Mouse (Mus musculus) lung, postnatal 0 days (tissue): ENCODE data around the gene Acly. TPM values are rescaled to one million over a fixed set of nuclear protein-coding genes. Genes with fewer than 3 reads are reported as not detected.

Experiments
- ATAC-seq: fragments of 200-750 bp; cut with Nextera tagmentation; 2 replicates; pipeline ENCODE4 v1.8.0; 2017; ENCODE audit warnings: moderate library complexity
- DNase-seq: peaks from one replicate; pipeline ENCODE4 v3.0.0-alpha.2; 2016; ENCODE audit warnings: low spot score
- H3K27ac ChIP-seq: fragments of 300-500 bp; sonication (generic); 2 replicates; pipeline ENCODE4 v1.5.1; 2014; ENCODE audit warnings: antibody characterized with exemption, mild to moderate bottlenecking, low read length, mixed read lengths
- H3K27me3 ChIP-seq: fragments of 300-500 bp; sonication (generic); replicated peaks from 2 replicates; pipeline ENCODE4 v1.6.1; 2014; ENCODE audit warnings: low read length, mixed read lengths; ENCODE audit not compliant: insufficient read depth
- H3K36me3 ChIP-seq: fragments of 300-500 bp; sonication (generic); 2 replicates; pipeline ENCODE4 v1.6.1; 2014; ENCODE audit warnings: low read length, mixed read lengths; ENCODE audit not compliant: insufficient read depth
- H3K4me1 ChIP-seq: fragments of 300-500 bp; sonication (generic); 2 replicates; pipeline ENCODE4 v1.6.1; 2014; ENCODE audit warnings: antibody characterized with exemption, low read depth, low read length, mixed read lengths; ENCODE audit not compliant: insufficient read depth
- H3K4me2 ChIP-seq: fragments of 300-500 bp; sonication (generic); replicated peaks from 2 replicates; pipeline ENCODE4 v1.6.1; 2014; ENCODE audit warnings: low read depth, mild to moderate bottlenecking, low read length, moderate library complexity, mixed read lengths
- H3K4me3 ChIP-seq: fragments of 300-500 bp; sonication (generic); 2 replicates; pipeline ENCODE4 v1.5.1; 2014; ENCODE audit warnings: low read depth, low read length
- H3K9ac ChIP-seq: fragments of 300-500 bp; sonication (generic); replicated peaks from 2 replicates; pipeline ENCODE4 v1.6.1; 2014; ENCODE audit warnings: low read depth, mild to moderate bottlenecking
- H3K9me3 ChIP-seq: fragments of 300-500 bp; sonication (generic); 2 replicates; pipeline ENCODE4 v1.6.1; 2016; ENCODE audit warnings: low read length, mixed read lengths
- CTCF ChIP-seq: IDR thresholded peaks from 2 replicates; pipeline ENCODE4 v1.5.1; 2016; ENCODE audit warnings: antibody characterized with exemption, mild to moderate bottlenecking
- EP300 ChIP-seq: IDR thresholded peaks from 2 replicates; pipeline ENCODE4 v1.6.1; 2016; ENCODE audit warnings: antibody characterized with exemption, mild to moderate bottlenecking, control low read depth
- WGBS: fragments of 180-500 bp; shearing (Covaris S2); extraction: QIAGEN DNeasy Blood & Tissue Kit; methylation state at CpG from one replicate; pipeline ENCODE4 v1.1.7; 2014; 5-methylcytosine and 5-hydroxymethylcytosine counted together
- polyA plus RNA-seq: library from polyadenylated mRNA; unstranded; fragments of >200 nt; fragmentation: Nextera tagmentation; extraction: Ambion mirVana; gene quantifications from 2 replicates; pipeline ENCODE4 v1.2.1, GENCODE M21; 2015

The Acly gene
- polyA plus RNA-seq, 1 experiment from 2014 or later: 85.7 TPM

DNA sequence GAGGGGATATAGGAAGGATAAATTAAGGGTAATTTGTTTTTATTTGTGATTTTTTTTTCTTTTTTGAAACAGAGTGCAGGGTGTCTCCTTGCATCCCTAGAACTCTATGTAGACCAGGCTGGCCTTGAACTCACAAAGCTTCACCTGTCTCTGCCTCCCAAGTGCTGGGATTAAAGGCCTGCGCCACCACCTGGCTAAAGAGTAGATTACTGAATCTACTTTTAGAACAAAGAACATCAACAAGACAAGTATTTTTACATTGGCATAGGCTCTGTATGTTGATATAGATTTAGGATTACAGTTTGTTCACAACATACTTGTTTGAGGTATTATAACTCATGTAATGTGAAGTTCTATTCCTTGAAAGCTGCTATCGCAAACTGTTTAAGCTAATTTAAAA lies 17.2 kb downstream of the Acly start:
- H3K9me3 ChIP-seq: no peaks in the 10 kb centered on the region
- H3K4me3 ChIP-seq: no peak overlapping the region
- ATAC-seq (no peak), DNase-seq (no peak)
- no peaks in the 10 kb centered on the region for H3K27me3 ChIP-seq
- H3K9ac ChIP-seq: no peak overlapping the region
- WGBS: 92% methylated on average over 2 of the region's 2 CpGs
- peaks cover 30% of the 10 kb centered on the region for H3K36me3 ChIP-seq
- H3K27ac ChIP-seq: no peak overlapping the region
- no peaks in the 10 kb centered on the region for H3K4me1 ChIP-seq
- no peak overlapping the region for H3K4me2 ChIP-seq
- TF ChIP-seq CTCF: peak; percentile 33
- no peak for TF ChIP-seq EP300

- peaks cover 40% of the 10 kb centered on the region for H3K36me3 ChIP-seq
- 91% methylated on average over 8 of the region's 8 CpGs for WGBS
- no peak overlapping the region for H3K4me2 ChIP-seq
- no peak overlapping the region for H3K9ac ChIP-seq
- no peaks in the 10 kb centered on the region for H3K9me3 ChIP-seq
- H3K27ac ChIP-seq: no peak overlapping the region
- DNase-seq (no peak), ATAC-seq (no peak)
- H3K27me3 ChIP-seq: no peaks in the 10 kb centered on the region
- TF ChIP-seq EP300 (no peak), CTCF (no peak)
- no peaks in the 10 kb centered on the region for H3K4me1 ChIP-seq
- H3K4me3 ChIP-seq: no peak overlapping the region
Observed at GRCm38 (mm10) chr11:100505997-100506396, 21.8 kb downstream of the Acly start.

DNA sequence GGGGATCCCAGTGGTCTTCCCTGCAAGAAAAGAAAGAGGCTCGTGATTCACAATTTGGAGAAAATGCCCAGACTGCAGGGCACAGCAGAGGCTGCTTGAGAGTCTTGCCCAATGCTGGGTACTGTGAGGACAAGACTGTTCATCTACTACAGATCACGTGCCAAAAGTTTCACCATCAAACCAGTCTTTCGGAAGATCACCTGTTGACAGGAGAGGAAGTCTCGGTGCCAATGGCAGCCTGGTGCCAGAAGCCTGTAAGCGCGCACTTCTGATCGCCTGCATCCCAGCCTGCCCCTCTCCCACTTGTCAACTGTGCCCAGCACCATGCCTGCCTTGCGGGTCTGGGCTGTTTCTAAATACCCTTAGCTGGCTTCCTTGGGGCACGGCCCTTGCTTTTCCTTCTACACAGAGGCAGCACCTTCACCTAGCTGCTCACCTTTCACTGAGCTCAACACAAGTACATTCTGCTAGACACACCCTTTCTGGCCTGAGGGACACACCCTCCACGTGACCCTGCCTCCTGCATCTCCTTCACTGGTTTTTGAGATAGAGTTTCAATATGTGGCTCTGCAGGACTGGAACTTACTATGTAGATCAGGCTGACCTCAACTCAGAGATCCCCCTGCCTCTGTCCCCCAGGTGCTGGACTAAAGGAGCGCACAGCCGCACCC lies 22.7 kb downstream of the Acly start:
- Histone ChIP-seq H3K9me3 (no peaks in the 10 kb centered on the region), H3K9ac (no peak overlapping the region), H3K4me1 (no peaks in the 10 kb centered on the region), H3K36me3 (peaks cover 39% of the 10 kb centered on the region), H3K4me3 (no peak overlapping the region), H3K4me2 (no peak overlapping the region), H3K27ac (no peak overlapping the region), H3K27me3 (no peaks in the 10 kb centered on the region)
- no peak for DNase-seq
- no peak for TF ChIP-seq CTCF
- no peak for TF ChIP-seq EP300
- no peak for ATAC-seq
- 95% methylated on average over 12 of the region's 12 CpGs for WGBS

- no peak overlapping the region for H3K27ac ChIP-seq
- no peak for DNase-seq
- no peaks in the 10 kb centered on the region for H3K27me3 ChIP-seq
- H3K4me3 ChIP-seq: no peak overlapping the region
- no peak overlapping the region for H3K4me2 ChIP-seq
- no peaks in the 10 kb centered on the region for H3K4me1 ChIP-seq
- H3K9me3 ChIP-seq: no peaks in the 10 kb centered on the region
- TF ChIP-seq EP300 (no peak), CTCF (no peak)
- ATAC-seq: no peak
- no peak overlapping the region for H3K9ac ChIP-seq
- WGBS: 42% methylated on average over 6 of the region's 6 CpGs
- peaks cover 51% of the 10 kb centered on the region for H3K36me3 ChIP-seq
Observed at GRCm38 (mm10) chr11:100501321-100501720, 26.5 kb downstream of the Acly start.

DNA sequence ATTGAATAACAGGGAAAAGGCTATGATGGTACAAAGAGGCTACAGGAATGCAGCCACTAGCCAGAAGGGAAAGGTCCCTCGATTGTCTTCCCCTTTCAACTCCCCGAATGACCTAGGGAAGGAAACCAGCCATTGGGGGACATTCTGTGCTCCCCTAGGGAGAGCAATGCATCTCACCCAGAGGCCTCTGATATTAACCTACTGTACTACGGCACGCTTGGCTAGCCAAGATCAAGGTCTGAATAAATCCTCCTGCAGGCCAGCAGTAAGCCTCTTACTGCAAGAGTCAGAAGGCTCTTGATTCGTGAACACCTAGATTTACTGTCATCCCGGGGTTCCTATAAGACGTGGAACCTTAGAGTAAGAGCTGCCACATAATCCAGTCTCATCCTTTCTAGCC lies 27.1 kb downstream of the Acly start:
- Histone ChIP-seq H3K27ac (no peak overlapping the region), H3K4me2 (no peak overlapping the region), H3K36me3 (peaks cover 57% of the 10 kb centered on the region), H3K4me1 (no peaks in the 10 kb centered on the region), H3K9ac (no peak overlapping the region), H3K27me3 (no peaks in the 10 kb centered on the region), H3K9me3 (no peaks in the 10 kb centered on the region), H3K4me3 (no peak overlapping the region)
- ATAC-seq: no peak
- TF ChIP-seq EP300 (no peak), CTCF (no peak)
- DNase-seq: no peak
- 91% methylated on average over 7 of the region's 7 CpGs for WGBS

DNA sequence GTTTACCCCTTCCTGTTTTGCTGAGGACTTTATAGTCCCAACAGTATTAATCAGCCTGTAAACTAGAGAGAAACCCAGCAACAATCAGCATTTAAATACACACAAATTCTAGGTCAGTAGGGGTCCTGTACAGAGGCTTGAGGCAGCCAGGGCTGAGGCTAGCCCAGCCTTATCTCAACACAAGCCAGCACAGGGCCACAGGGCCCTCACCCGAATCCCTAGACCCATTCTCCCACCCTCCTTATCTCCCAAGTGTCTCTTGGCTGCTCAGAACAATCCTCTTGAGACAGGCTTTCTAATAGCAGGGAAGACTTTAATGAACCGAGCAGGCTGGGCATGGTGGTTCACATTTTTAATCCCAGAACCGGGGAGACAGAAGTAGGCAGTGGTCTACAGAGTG lies 27.6 kb downstream of the Acly start:
- H3K9ac ChIP-seq: no peak overlapping the region
- TF ChIP-seq CTCF (no peak), EP300 (no peak)
- H3K4me3 ChIP-seq: no peak overlapping the region
- WGBS: 68% methylated on average over 3 of the region's 3 CpGs
- H3K36me3 ChIP-seq: peaks cover 61% of the 10 kb centered on the region
- DNase-seq (no peak), ATAC-seq (no peak)
- no peaks in the 10 kb centered on the region for H3K9me3 ChIP-seq
- no peaks in the 10 kb centered on the region for H3K4me1 ChIP-seq
- no peak overlapping the region for H3K27ac ChIP-seq
- H3K27me3 ChIP-seq: no peaks in the 10 kb centered on the region
- H3K4me2 ChIP-seq: no peak overlapping the region

DNA sequence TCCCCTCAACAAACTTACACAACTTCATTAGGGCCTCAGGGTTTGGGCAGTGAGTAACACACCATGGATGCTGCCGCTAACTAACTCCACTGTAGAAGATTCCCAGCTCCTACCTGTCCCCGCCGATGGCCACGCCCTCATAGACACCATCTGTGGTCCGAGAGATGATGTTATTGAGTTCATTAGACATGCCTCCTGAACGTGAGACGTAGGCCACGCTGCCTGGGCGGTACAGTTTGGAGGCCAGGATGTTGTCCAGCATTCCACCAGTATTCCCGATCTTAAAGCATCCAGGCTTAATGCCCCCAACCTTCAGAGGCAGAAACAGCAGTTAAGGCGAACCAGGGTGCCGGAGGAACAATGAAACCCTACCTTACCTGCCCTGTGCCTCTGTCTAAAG lies 34.0 kb downstream of the Acly start:
- H3K27ac ChIP-seq: no peak overlapping the region
- no peaks in the 10 kb centered on the region for H3K4me1 ChIP-seq
- no peak overlapping the region for H3K9ac ChIP-seq
- no peak for ATAC-seq
- no peaks in the 10 kb centered on the region for H3K27me3 ChIP-seq
- H3K9me3 ChIP-seq: no peaks in the 10 kb centered on the region
- no peak overlapping the region for H3K4me2 ChIP-seq
- WGBS: 92% methylated on average over 12 of the region's 12 CpGs
- no peak overlapping the region for H3K4me3 ChIP-seq
- peaks cover 53% of the 10 kb centered on the region for H3K36me3 ChIP-seq
- DNase-seq: no peak
- TF ChIP-seq CTCF (no peak), EP300 (no peak)
